Mouse (Mus musculus): ENCODE results near the gene Vipas39. TPM values are rescaled to one million over a fixed set of nuclear protein-coding genes. Genes with fewer than 3 reads are reported as not detected.
"Not testable (repeated sequence)": the region's sequence is repeated elsewhere in the genome, so short reads cannot be mapped to it uniquely, and the experiment has no call there.

Vipas39 gene
- total RNA-seq, 2 experiments from 2014 or later, result 54.9 to 61.5 TPM

GRCm38 (mm10) chr12:87274853-87275831 lies 9.1 kb upstream of the Vipas39 start:
- DNase-seq (ENCODE audit: low spot score in 2 of 2), result no peak

DNA sequence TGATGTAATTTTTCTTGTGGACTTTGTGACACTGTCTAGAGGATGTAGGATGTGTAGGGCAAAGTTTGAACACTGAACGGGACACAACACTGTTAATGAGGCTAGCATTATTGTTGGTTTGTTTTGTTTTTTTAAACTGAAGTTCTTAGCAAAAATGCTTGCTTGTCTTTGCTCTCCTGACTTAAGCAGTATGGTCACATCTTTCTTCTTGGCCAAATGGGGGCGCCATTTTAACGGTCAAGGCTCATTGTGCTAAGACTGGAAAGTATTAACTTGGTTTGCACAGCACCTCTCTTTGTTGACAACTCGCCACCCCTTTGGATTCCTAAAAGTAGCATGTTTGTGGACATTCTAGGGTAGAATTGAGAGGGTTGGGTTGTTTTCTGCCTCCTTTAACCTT lies 1.6 kb upstream of the Vipas39 start:
- DNase-seq (ENCODE audit: low spot score in 2 of 2), result peak; percentile 23 to 52

GRCm38 (mm10) chr12:87266827-87267603 lies 959 bp upstream of the Vipas39 start:
- DNase-seq (ENCODE audit: low spot score in 2 of 2), result no peak

DNA sequence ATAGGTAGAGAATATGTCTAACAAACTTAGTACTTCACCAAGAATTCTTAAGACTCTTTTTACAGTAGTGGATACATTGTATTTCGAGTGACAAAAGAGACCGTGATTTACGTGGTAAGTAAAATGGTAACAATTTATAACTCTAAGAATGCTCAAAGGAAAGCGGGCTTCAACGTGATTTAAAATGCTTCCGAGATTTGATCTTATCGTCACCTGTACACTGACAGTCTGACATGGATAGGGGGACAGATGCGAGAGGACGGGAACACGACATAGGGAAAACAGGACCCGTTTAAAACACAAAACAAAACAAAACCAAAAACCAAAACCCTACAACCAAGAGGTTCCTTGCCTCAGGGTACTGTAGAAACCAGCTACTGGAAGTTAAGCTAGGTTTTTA lies 612 bp downstream of the Vipas39 start:
- no peak for DNase-seq (ENCODE audit: low spot score in 2 of 2)

DNA sequence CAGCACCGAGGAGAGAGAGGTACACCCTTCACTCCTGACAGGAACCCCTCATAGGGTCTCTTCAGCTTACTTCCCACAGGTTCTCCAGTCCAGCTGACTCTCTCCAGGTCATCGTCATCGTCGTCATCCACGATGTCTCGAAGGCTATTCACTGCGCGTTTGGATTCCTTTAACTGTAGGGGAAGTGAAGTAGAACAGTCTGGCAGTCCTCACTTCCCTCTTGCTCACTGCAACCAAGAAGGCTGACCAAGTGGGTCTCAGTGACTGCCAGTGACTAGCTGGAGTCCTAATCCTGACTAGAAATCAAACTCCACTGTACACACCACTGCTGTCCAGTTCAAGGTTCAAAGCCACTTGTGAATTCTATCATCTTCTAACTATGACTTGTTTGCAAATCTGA lies 5.5 kb downstream of the Vipas39 start:
- DNase-seq (ENCODE audit: low spot score in 2 of 2), result no peak

GRCm38 (mm10) chr12:87256629-87257028 lies 9.4 kb downstream of the Vipas39 start:
- no peak for DNase-seq (ENCODE audit: low spot score in 2 of 2)

- DNase-seq (ENCODE audit: low spot score in 2 of 2), result no peak
Observed at GRCm38 (mm10) chr12:87253878-87254277, 12.2 kb downstream of the Vipas39 start.

GRCm38 (mm10) chr12:87250161-87250560 lies 15.9 kb downstream of the Vipas39 start:
- no peak for DNase-seq (ENCODE audit: low spot score in 2 of 2)

GRCm38 (mm10) chr12:87238632-87239031 lies 27.4 kb downstream of the Vipas39 start, which contains the start of gene Noxred1:
Gene Noxred1 (minus strand): TSS chr12:87238732.
- DNase-seq (ENCODE audit: low spot score in 2 of 2), result no peak

DNA sequence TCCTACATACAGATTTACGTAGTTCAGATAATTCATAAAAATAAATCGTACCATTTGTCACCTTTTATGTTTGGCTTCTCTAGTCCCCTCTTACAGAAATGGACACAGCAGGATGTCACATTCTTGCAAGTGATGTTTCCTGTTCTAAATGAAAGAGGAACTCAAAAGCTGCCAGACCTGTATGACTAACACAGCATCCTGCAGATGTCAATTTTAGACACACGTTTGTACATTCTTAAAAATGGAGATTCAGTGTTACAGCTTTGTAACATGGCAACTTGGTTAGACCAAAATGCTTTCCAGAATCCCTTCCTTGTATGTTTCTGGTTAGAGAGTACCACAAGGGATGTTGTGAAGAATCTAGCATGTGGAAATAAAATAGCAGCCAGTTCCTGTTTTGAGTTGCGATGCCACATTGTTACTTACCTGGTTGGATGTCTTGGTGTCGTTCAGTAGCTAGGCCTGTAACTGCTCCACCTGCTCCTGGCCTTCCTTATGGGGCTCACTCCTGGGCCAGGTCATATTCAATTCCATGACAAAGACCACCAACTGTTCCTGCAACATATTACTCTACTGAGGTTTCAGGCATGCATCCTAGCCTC lies 29.1 kb downstream of the Vipas39 start:
- no peak for DNase-seq (ENCODE audit: low spot score in 2 of 2)

DNA sequence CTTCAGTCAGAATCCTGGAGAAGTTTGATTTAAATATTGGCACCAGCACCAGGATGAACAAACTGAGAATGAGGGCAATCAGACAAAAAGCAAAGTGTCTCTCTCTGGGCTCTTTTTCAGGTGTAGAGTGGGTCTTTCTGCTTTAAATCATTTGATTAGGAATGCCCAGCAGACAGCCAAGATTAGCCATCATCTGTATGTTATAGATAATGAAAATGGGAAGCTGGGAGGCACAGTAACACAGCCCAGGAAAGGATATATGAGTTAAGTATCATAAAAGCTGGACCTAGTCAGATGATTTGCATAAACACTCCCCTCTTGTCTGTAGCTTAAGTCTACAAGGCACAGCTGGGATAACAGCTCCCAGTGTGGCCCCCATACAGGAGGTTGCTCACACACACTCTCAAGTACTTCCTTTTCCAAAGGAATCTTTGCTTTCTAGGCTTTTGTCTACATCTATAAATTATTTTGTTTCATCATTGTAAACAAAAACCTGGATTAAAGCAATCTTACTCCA lies 35.6 kb downstream of the Vipas39 start:
- DNase-seq (ENCODE audit: low spot score in 2 of 2), result no peak

- DNase-seq (ENCODE audit: low spot score in 2 of 2), result no peak
Observed at GRCm38 (mm10) chr12:87229633-87230032, 36.4 kb downstream of the Vipas39 start.

GRCm38 (mm10) chr12:87226801-87227200 lies 39.3 kb downstream of the Vipas39 start:
- DNase-seq (ENCODE audit: low spot score in 2 of 2), result no peak

GRCm38 (mm10) chr12:87224950-87225349 lies 41.1 kb downstream of the Vipas39 start:
- no peak for DNase-seq (ENCODE audit: low spot score in 2 of 2)

DNA sequence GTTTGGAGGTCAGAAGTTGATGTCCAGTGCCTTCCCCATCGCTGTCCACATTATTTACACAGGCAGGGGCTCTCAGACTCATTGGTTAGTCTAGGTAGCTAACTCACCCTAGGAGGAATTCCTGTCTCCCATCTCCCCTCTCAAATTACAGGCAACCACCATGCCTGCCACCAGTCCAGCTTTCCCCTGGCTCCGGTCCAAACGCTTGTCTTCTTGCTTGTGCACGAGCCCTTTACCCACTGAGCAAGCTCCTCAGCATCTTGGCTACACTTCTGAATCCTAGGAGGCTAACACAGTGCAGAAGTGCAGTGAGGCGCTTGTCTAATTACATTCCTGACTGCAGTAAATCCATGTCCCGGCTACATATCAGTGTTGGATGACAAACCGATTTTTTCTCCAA lies 46.7 kb downstream of the Vipas39 start:
- no peak for DNase-seq (ENCODE audit: low spot score in 2 of 2)

GRCm38 (mm10) chr12:87217596-87217995 lies 48.5 kb downstream of the Vipas39 start:
- no peak for DNase-seq (ENCODE audit: low spot score in 2 of 2)

GRCm38 (mm10) chr12:87216053-87216452 lies 50.0 kb downstream of the Vipas39 start:
- no peak for DNase-seq (ENCODE audit: low spot score in 2 of 2)

DNA sequence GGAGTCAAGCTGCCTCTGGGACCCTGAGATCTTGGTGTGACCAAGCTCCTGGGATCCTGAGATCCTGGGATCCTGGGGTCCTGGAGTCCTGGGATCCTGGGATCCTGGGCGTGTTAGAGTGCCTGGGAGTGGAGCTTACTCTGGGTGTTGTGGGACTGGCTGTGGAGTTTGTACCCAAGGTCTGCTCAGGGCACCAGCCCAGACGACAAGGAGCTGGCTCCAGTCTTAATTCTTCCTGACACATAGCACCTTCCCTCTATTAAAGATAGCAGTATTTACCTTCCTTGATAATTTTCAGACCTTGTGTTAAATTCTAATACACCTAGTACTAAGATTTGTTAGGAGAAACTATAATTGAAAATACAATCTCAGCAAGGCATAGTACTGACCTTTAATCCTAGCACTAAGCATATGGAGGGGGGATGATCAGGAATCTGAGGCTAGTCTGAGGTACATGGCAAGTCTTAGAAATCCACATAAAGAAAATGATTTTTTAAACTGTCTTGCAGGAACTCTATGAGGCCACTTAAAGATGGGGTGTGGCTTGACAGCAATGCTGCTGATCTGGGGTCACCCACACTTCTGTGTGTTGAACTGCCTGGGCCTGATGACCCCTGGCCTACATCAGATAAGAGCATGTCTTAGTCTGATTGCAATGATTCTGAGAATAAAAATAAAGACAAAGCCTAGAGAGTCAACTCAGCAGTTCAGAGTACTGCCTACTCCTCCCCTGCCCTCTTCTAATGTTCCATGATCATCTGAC lies 53.0 kb downstream of the Vipas39 start:
- DNase-seq (ENCODE audit: low spot score in 2 of 2), result no peak

DNA sequence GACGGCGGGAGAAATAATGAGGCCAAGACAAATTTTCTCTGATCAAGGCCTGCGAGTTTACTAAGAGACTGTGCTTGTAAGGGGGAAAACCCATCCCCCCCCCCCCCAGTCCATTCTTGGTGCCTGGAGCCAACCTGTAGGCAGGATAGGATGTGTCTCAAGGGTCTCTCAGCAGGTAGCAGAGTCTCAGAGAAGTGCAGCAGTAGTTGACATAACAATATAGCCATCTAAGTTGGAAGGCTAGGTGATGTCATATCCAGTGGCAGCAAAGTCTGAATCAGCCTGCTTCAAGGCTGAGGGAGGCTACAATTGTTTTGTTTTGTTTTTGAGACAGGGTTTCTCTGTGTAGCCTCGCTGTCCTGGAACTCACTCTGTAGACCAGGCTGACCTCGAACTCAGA lies 60.3 kb downstream of the Vipas39 start:
- DNase-seq (ENCODE audit: low spot score in 2 of 2), result not testable (repeated sequence)

DNA sequence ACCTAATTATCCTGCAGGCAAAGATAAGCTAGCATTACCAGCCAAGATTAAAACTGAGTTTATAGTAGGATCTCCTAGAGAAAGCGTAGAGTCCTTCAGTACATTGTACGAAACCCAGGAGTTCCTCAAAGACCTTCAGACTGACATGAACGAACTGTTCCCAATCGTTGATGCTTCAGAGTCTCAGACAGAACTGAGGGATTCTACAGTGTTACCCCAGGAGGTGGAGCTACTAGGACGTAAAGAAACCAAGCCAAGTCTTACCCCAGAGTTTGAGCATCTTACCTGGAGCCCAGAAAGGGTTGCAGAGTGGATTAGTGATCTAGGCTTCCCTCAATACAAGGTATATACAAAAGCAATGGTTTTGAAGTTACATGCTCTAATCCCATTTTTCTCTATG lies 64.4 kb downstream of the Vipas39 start:
- no peak for DNase-seq (ENCODE audit: low spot score in 2 of 2)

Measured in layer of hippocampus, postnatal 10 days (tissue).